ENCODE assay signal across 23 mouse cellular contexts in genomic region chr7:131465735-131466134, GRCm38 (mm10). TPM values are rescaled to one million over a fixed set of nuclear protein-coding genes. Genes with fewer than 3 reads are reported as not detected.
DNase-seq lines count a peak whose midpoint lies in the region; ATAC-seq lines count a peak whose summit lies in the region.
"Had no signal": no experiment of that assay in that cellular context is flagged by ENCODE, and none has a peak within 500 bp of the region (broad histone marks: within the 10 kb centered on the region; RNA-seq: fewer than 3 reads in every experiment).

No protein-coding gene starts in this region.

- H3K4me3 ChIP-seq in heart, embryonic 10.5 days: no peak overlapping the region
- no peak overlapping the region for H3K4me3 ChIP-seq in midbrain, embryonic 12.5 days
- no peak overlapping the region for H3K4me3 ChIP-seq in midbrain, embryonic 15.5 days
- H3K4me3 ChIP-seq in intestine, embryonic 16.5 days (ENCODE audit: low read length): no peak overlapping the region
- H3K4me3 ChIP-seq: embryonic facial prominence, embryonic 12.5 days; gastrocnemius, adult 2 months; limb, embryonic 10.5 days had no signal

- WGBS in heart, embryonic 10.5 days: 60% methylated on average over 3 of the region's 3 CpGs
- 23% methylated on average over 3 of the region's 3 CpGs for WGBS in midbrain, embryonic 12.5 days
- WGBS in midbrain, embryonic 15.5 days: 36% methylated on average over 3 of the region's 3 CpGs
- 67% methylated on average over 3 of the region's 3 CpGs for WGBS in intestine, embryonic 16.5 days

- ATAC-seq in midbrain, embryonic 12.5 days (ENCODE audit: low FRiP score, low read depth): peak; percentile 54; the same call in 1 of the 2 replicates
- no peak for ATAC-seq in midbrain, embryonic 15.5 days (replicated peaks)
- ATAC-seq in intestine, embryonic 16.5 days: no peak
- ATAC-seq: midbrain, embryonic 16.5 days had no signal

- H3K27ac ChIP-seq in heart, embryonic 10.5 days: no peak overlapping the region
- H3K27ac ChIP-seq in midbrain, embryonic 12.5 days (replicated peaks): peak overlapping the region; percentile 61
- no peak overlapping the region for H3K27ac ChIP-seq in midbrain, embryonic 15.5 days
- no peak overlapping the region for H3K27ac ChIP-seq in intestine, embryonic 16.5 days (ENCODE audit: low read length)
- H3K27ac ChIP-seq: embryonic facial prominence, embryonic 12.5 days; gastrocnemius, adult 2 months; limb, embryonic 10.5 days had no signal

- peak overlapping the region; percentile 9; the same call in 1 of the 2 replicates for H3K4me2 ChIP-seq in midbrain, embryonic 12.5 days (replicated peaks)
- no peak overlapping the region for H3K4me2 ChIP-seq in midbrain, embryonic 15.5 days
- no peak overlapping the region for H3K4me2 ChIP-seq in intestine, embryonic 16.5 days (ENCODE audit: low read depth, low read length)
- H3K4me2 ChIP-seq: embryonic facial prominence, embryonic 12.5 days had no signal

- H3K9me3 ChIP-seq in heart, embryonic 10.5 days: no peaks in the 10 kb centered on the region
- peaks cover 3% of the 10 kb centered on the region; the same call in 1 of the 2 replicates for H3K9me3 ChIP-seq in midbrain, embryonic 12.5 days
- H3K9me3 ChIP-seq in midbrain, embryonic 15.5 days: no peaks in the 10 kb centered on the region
- H3K9me3 ChIP-seq in intestine, embryonic 16.5 days (ENCODE audit: control insufficient read depth, low read length): no peaks in the 10 kb centered on the region
- H3K9me3 ChIP-seq: embryonic facial prominence, embryonic 12.5 days; limb, embryonic 10.5 days had no signal

- H3K9ac ChIP-seq in midbrain, embryonic 12.5 days (replicated peaks): no peak overlapping the region
- no peak overlapping the region for H3K9ac ChIP-seq in midbrain, embryonic 15.5 days
- H3K9ac ChIP-seq in intestine, embryonic 16.5 days (ENCODE audit: low read depth, low read length): no peak overlapping the region
- H3K9ac ChIP-seq: embryonic facial prominence, embryonic 12.5 days had no signal

- no peaks in the 10 kb centered on the region for H3K4me1 ChIP-seq in heart, embryonic 10.5 days
- peaks cover 21% of the 10 kb centered on the region for H3K4me1 ChIP-seq in midbrain, embryonic 12.5 days
- H3K4me1 ChIP-seq in midbrain, embryonic 15.5 days: peaks cover 14% of the 10 kb centered on the region
- H3K4me1 ChIP-seq in intestine, embryonic 16.5 days (ENCODE audit: control insufficient read depth, insufficient read depth, low read length): no peaks in the 10 kb centered on the region
- H3K4me1 ChIP-seq: embryonic facial prominence, embryonic 12.5 days; limb, embryonic 10.5 days had no signal

- H3K27me3 ChIP-seq in heart, embryonic 10.5 days (ENCODE audit: insufficient read depth, poor library complexity, severe bottlenecking): no peaks in the 10 kb centered on the region; the same call in 1 of the 2 replicates
- peaks cover 42% of the 10 kb centered on the region for H3K27me3 ChIP-seq in midbrain, embryonic 12.5 days
- no peaks in the 10 kb centered on the region for H3K27me3 ChIP-seq in midbrain, embryonic 15.5 days (replicated peaks)
- H3K27me3 ChIP-seq in intestine, embryonic 16.5 days (replicated peaks; ENCODE audit: control insufficient read depth, insufficient read depth, low read length): no peaks in the 10 kb centered on the region
- H3K27me3 ChIP-seq: embryonic facial prominence, embryonic 12.5 days had no signal

- H3K36me3 ChIP-seq in heart, embryonic 10.5 days: no peaks in the 10 kb centered on the region
- H3K36me3 ChIP-seq in midbrain, embryonic 12.5 days: no peaks in the 10 kb centered on the region
- no peaks in the 10 kb centered on the region for H3K36me3 ChIP-seq in midbrain, embryonic 15.5 days (replicated peaks)
- no peaks in the 10 kb centered on the region for H3K36me3 ChIP-seq in intestine, embryonic 16.5 days (ENCODE audit: control insufficient read depth, insufficient read depth, low read length)
- H3K36me3 ChIP-seq: embryonic facial prominence, embryonic 12.5 days; limb, embryonic 10.5 days had no signal

- peak; percentile 40 for DNase-seq in heart, adult 11 months
- no peak for DNase-seq in heart, embryonic 10.5 days (ENCODE audit: low spot score)
- peak; percentile 64 for DNase-seq in embryo, embryonic 10 days (ENCODE audit: low spot score)
- DNase-seq in mesoderm, embryonic 11.5 days (ENCODE audit: low read depth, low spot score): peak; percentile 46
- no peak for DNase-seq in gastrocnemius, adult 18-20 months (ENCODE audit: low spot score)
- DNase-seq: adrenal gland, postnatal 10 days; B cell, adult 2 months; cerebellum, adult 8-10 months; cerebellum, postnatal 36 days; gastrocnemius, adult 2 months; heart, postnatal 4 days; kidney, adult 9 months; kidney, postnatal 14 days; lung, postnatal 4 days; right cerebral cortex, adult 18-20 months; right cerebral cortex, postnatal 4 days; thymus, postnatal 14 days had no signal

RNA-seq across cellular contexts. Expression of gene Acadsb, which starts 55.3 kb away (rescaled TPM):
- 56.5 and 61.3 TPM in 2 replicates for polyA plus RNA-seq in heart, embryonic 10.5 days (2016; fragmentation: Nextera tagmentation; extraction: Ambion mirVana)
- polyA plus RNA-seq in midbrain, embryonic 12.5 days (2016; fragmentation: Nextera tagmentation; extraction: Ambion mirVana): 90.7 and 98.2 TPM in 2 replicates
- 107 and 110 TPM in 2 replicates for polyA plus RNA-seq in midbrain, embryonic 15.5 days (2015; fragmentation: Nextera tagmentation; extraction: Ambion mirVana)
- polyA plus RNA-seq in intestine, embryonic 16.5 days (2015; fragmentation: Nextera tagmentation; extraction: Ambion mirVana): 70.5 and 75.2 TPM in 2 replicates
- 100 to 1,000 TPM; 158 to 191 TPM for total RNA-seq in gastrocnemius, adult 18-20 months (2021)

RNA-seq across cellular contexts. Expression of gene Ikzf5, which starts 55.4 kb away (rescaled TPM):
- 10.6 and 12.7 TPM in 2 replicates for polyA plus RNA-seq in heart, embryonic 10.5 days (2016; fragmentation: Nextera tagmentation; extraction: Ambion mirVana)
- 20.9 and 23.6 TPM in 2 replicates for polyA plus RNA-seq in midbrain, embryonic 12.5 days (2016; fragmentation: Nextera tagmentation; extraction: Ambion mirVana)
- 10.1 and 12.5 TPM in 2 replicates for polyA plus RNA-seq in midbrain, embryonic 15.5 days (2015; fragmentation: Nextera tagmentation; extraction: Ambion mirVana)
- polyA plus RNA-seq in intestine, embryonic 16.5 days (2015; fragmentation: Nextera tagmentation; extraction: Ambion mirVana): 8.1 and 9.4 TPM in 2 replicates
- total RNA-seq in gastrocnemius, adult 18-20 months (2021): 10 to 100 TPM; 31.8 to 33.3 TPM

Comparison
In these comparisons a context has a peak if more than half of its experiments do, and no peak if none do; other contexts are left out.
1. DNase-seq: peak in heart, adult 11 months (single experiment), embryo, embryonic 10 days (single experiment) and mesoderm, embryonic 11.5 days (single experiment); none in heart, embryonic 10.5 days (single experiment) and gastrocnemius, adult 18-20 months (single experiment).